Mouse (Mus musculus): ENCODE data around the gene Cbarp. TPM values are rescaled to one million over a fixed set of nuclear protein-coding genes. Genes with fewer than 3 reads are reported as not detected.

Cbarp gene
- polyA plus RNA-seq, 1 experiment from 2014 or later: 0.65 TPM

GRCm38 (mm10) chr10:80144159-80144558 lies 3.5 kb upstream of the Cbarp start:
- Histone ChIP-seq H3K4me1 (ENCODE audit: control insufficient read depth, low read depth, low read length) (peaks cover 74% of the 10 kb centered on the region), H3K4me2 (ENCODE audit: low read depth, low read length) (no peak overlapping the region), H3K36me3 (ENCODE audit: control insufficient read depth, insufficient read depth) (peaks cover 16% of the 10 kb centered on the region), H3K4me3 (ENCODE audit: low read depth, low read length) (no peak overlapping the region), H3K9me3 (replicated peaks; ENCODE audit: control insufficient read depth, low read length) (no peaks in the 10 kb centered on the region), H3K9ac (ENCODE audit: low read depth, low read length) (no peak overlapping the region), H3K27me3 (ENCODE audit: control insufficient read depth, insufficient read depth, low read depth, low read length) (peaks cover 13% of the 10 kb centered on the region), H3K27ac (ENCODE audit: low read length) (no peak overlapping the region)
- ATAC-seq (ENCODE audit: low read depth): no peak
- 85% methylated on average over 12 of the region's 12 CpGs for WGBS (ENCODE audit: insufficient replicate concordance)

GRCm38 (mm10) chr10:80143664-80144063 lies 3.0 kb upstream of the Cbarp start:
- H3K9ac ChIP-seq (ENCODE audit: low read depth, low read length): no peak overlapping the region
- H3K4me1 ChIP-seq (ENCODE audit: control insufficient read depth, low read depth, low read length): peaks cover 79% of the 10 kb centered on the region
- H3K9me3 ChIP-seq (replicated peaks; ENCODE audit: control insufficient read depth, low read length): no peaks in the 10 kb centered on the region
- peaks cover 16% of the 10 kb centered on the region for H3K36me3 ChIP-seq (ENCODE audit: control insufficient read depth, insufficient read depth)
- 0 out of 2 replicates have a peak overlapping the region, but pooled peaks have one; percentile 72 for H3K4me2 ChIP-seq (ENCODE audit: low read depth, low read length)
- H3K4me3 ChIP-seq (ENCODE audit: low read depth, low read length): no peak overlapping the region
- peaks cover 18% of the 10 kb centered on the region for H3K27me3 ChIP-seq (ENCODE audit: control insufficient read depth, insufficient read depth, low read depth, low read length)
- ATAC-seq (ENCODE audit: low read depth): no peak
- no peak overlapping the region for H3K27ac ChIP-seq (ENCODE audit: low read length)
- 85% methylated on average over 7 of the region's 7 CpGs for WGBS (ENCODE audit: insufficient replicate concordance)

- H3K9me3 ChIP-seq (replicated peaks; ENCODE audit: control insufficient read depth, low read length): no peaks in the 10 kb centered on the region
- under 1% methylated on average over 15 of the region's 15 CpGs for WGBS (ENCODE audit: insufficient replicate concordance)
- H3K4me1 ChIP-seq (ENCODE audit: control insufficient read depth, low read depth, low read length): peaks cover 81% of the 10 kb centered on the region
- peak overlapping the region; percentile 94 for H3K27ac ChIP-seq (ENCODE audit: low read length)
- H3K27me3 ChIP-seq (ENCODE audit: control insufficient read depth, insufficient read depth, low read depth, low read length): peaks cover 29% of the 10 kb centered on the region
- peak overlapping the region; percentile 72 for H3K4me2 ChIP-seq (ENCODE audit: low read depth, low read length)
- H3K9ac ChIP-seq (ENCODE audit: low read depth, low read length): peak overlapping the region; percentile 88
- peak; percentile 32 for ATAC-seq (ENCODE audit: low read depth)
- H3K36me3 ChIP-seq (ENCODE audit: control insufficient read depth, insufficient read depth): peaks cover 16% of the 10 kb centered on the region
- peak overlapping the region; percentile 75 for H3K4me3 ChIP-seq (ENCODE audit: low read depth, low read length)
Observed at GRCm38 (mm10) chr10:80142530-80142925, 1.9 kb upstream of the Cbarp start.

- ATAC-seq (ENCODE audit: low read depth): peak; percentile 88
- Histone ChIP-seq H3K4me2 (ENCODE audit: low read depth, low read length) (peak overlapping the region; percentile 72), H3K27ac (ENCODE audit: low read length) (peak overlapping the region; percentile 94), H3K9me3 (replicated peaks; ENCODE audit: control insufficient read depth, low read length) (no peaks in the 10 kb centered on the region), H3K4me3 (ENCODE audit: low read depth, low read length) (peak overlapping the region; percentile 75), H3K4me1 (ENCODE audit: control insufficient read depth, low read depth, low read length) (peaks cover 81% of the 10 kb centered on the region), H3K36me3 (ENCODE audit: control insufficient read depth, insufficient read depth) (peaks cover 16% of the 10 kb centered on the region), H3K27me3 (ENCODE audit: control insufficient read depth, insufficient read depth, low read depth, low read length) (peaks cover 35% of the 10 kb centered on the region), H3K9ac (ENCODE audit: low read depth, low read length) (peak overlapping the region; percentile 88)
- under 1% methylated on average over 43 of the region's 43 CpGs for WGBS (ENCODE audit: insufficient replicate concordance)
Observed at GRCm38 (mm10) chr10:80141786-80142529, 1.3 kb upstream of the Cbarp start.

GRCm38 (mm10) chr10:80141243-80141642 lies 608 bp upstream of the Cbarp start:
- peak; percentile 75 for ATAC-seq (ENCODE audit: low read depth)
- WGBS (ENCODE audit: insufficient replicate concordance): 0% methylated on average over 29 of the region's 29 CpGs

DNA sequence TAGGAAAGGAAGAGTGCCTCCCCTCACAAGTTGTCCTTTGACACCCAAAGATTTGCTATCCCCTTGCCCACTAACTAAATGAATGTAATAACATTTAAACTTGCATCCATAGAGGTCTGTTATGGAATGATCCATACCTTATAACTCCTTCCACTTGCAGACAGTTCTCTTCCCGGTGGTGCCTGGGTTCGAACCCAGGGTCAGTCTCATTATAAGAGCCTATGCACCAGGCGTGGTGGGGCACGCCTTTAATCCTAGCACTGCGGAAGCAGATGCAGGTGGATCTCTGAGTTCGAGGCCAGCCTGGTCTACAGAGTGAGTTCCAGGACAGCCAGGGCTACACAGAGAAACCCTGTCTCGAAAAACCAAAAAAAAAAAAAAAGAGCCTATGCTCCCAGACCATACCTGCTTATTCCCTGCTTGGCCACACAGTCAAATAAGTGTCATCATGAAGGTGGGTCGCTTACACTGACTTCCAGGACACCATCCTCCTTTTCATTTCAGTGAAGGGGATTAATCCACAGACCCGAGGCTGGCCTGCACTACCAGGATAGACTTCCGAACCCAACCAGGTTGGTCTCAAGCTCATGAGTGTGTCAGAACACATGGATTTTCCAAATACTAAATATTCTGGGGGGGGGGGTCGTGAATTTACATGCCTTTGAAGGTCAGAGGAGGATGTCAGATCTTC lies 515 bp downstream of the Cbarp start:
- H3K27ac ChIP-seq (ENCODE audit: low read length): no peak overlapping the region
- no peak for ATAC-seq (ENCODE audit: low read depth)
- 67% methylated on average over 11 of the region's 11 CpGs for WGBS (ENCODE audit: insufficient replicate concordance)
- H3K36me3 ChIP-seq (ENCODE audit: control insufficient read depth, insufficient read depth): peaks cover 13% of the 10 kb centered on the region
- peaks cover 52% of the 10 kb centered on the region for H3K27me3 ChIP-seq (ENCODE audit: control insufficient read depth, insufficient read depth, low read depth, low read length)
- no peaks in the 10 kb centered on the region for H3K9me3 ChIP-seq (replicated peaks; ENCODE audit: control insufficient read depth, low read length)
- peaks cover 67% of the 10 kb centered on the region for H3K4me1 ChIP-seq (ENCODE audit: control insufficient read depth, low read depth, low read length)
- H3K4me2 ChIP-seq (ENCODE audit: low read depth, low read length): 0 out of 2 replicates have a peak overlapping the region, but pooled peaks have one; percentile 93
- H3K4me3 ChIP-seq (ENCODE audit: low read depth, low read length): no peak overlapping the region
- H3K9ac ChIP-seq (ENCODE audit: low read depth, low read length): no peak overlapping the region

More at GRCm38 (mm10) chr10:80141243-80141642, 608 bp upstream of the Cbarp start:
- Histone ChIP-seq H3K9ac (ENCODE audit: low read depth, low read length) (peak overlapping the region; percentile 67), H3K4me3 (ENCODE audit: low read depth, low read length) (peak overlapping the region; percentile 75), H3K4me2 (ENCODE audit: low read depth, low read length) (peak overlapping the region; percentile 72), H3K9me3 (replicated peaks; ENCODE audit: control insufficient read depth, low read length) (no peaks in the 10 kb centered on the region), H3K27ac (ENCODE audit: low read length) (peak overlapping the region; percentile 87), H3K36me3 (ENCODE audit: control insufficient read depth, insufficient read depth) (peaks cover 16% of the 10 kb centered on the region), H3K4me1 (ENCODE audit: control insufficient read depth, low read depth, low read length) (peaks cover 78% of the 10 kb centered on the region), H3K27me3 (ENCODE audit: control insufficient read depth, insufficient read depth, low read depth, low read length) (peaks cover 42% of the 10 kb centered on the region)

DNA sequence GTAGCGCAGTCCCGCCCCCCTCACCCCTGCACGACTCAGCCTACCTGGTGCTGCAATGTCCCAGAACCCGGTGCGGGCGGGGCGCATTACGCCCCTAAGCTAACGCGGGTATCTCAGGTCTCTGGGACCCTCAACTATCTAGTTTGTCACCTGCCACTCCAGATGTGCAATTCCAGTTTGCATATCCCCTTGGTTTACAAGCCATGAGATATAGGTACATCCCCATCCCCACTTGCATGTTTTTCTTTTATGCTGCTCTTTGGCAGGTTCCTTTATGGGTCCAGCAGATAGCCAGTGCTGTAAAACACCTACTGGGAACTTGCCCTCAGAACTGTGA lies 1.2 kb downstream of the Cbarp start:
- ATAC-seq (ENCODE audit: low read depth): no peak
- peaks cover 54% of the 10 kb centered on the region for H3K27me3 ChIP-seq (ENCODE audit: control insufficient read depth, insufficient read depth, low read depth, low read length)
- H3K27ac ChIP-seq (ENCODE audit: low read length): no peak overlapping the region
- peak overlapping the region; percentile 63 for H3K4me3 ChIP-seq (ENCODE audit: low read depth, low read length)
- WGBS (ENCODE audit: insufficient replicate concordance): under 1% methylated on average over 9 of the region's 10 CpGs
- peak overlapping the region; percentile 56 for H3K9ac ChIP-seq (ENCODE audit: low read depth, low read length)
- peaks cover 64% of the 10 kb centered on the region for H3K4me1 ChIP-seq (ENCODE audit: control insufficient read depth, low read depth, low read length)
- H3K36me3 ChIP-seq (ENCODE audit: control insufficient read depth, insufficient read depth): peaks cover 6% of the 10 kb centered on the region
- H3K4me2 ChIP-seq (ENCODE audit: low read depth, low read length): peak overlapping the region; percentile 93
- H3K9me3 ChIP-seq (replicated peaks; ENCODE audit: control insufficient read depth, low read length): no peaks in the 10 kb centered on the region

- Histone ChIP-seq H3K4me2 (ENCODE audit: low read depth, low read length) (peak within 1 kb of the TSS; percentile 93), H3K27ac (ENCODE audit: low read length) (0 out of 2 replicates have a peak within 1 kb of the TSS, but pooled peaks have one; percentile 11), H3K9me3 (replicated peaks; ENCODE audit: control insufficient read depth, low read length) (no peaks in the 10 kb centered on the region), H3K36me3 (ENCODE audit: control insufficient read depth, insufficient read depth) (peaks cover under 1% of the 10 kb centered on the region; the same call in 1 of the 2 replicates), H3K4me3 (ENCODE audit: low read depth, low read length) (peak within 1 kb of the TSS; percentile 63), H3K4me1 (ENCODE audit: control insufficient read depth, low read depth, low read length) (peaks cover 61% of the 10 kb centered on the region), H3K9ac (ENCODE audit: low read depth, low read length) (peak within 1 kb of the TSS; percentile 56), H3K27me3 (ENCODE audit: control insufficient read depth, insufficient read depth, low read depth, low read length) (peaks cover 54% of the 10 kb centered on the region)
- WGBS (ENCODE audit: insufficient replicate concordance): under 1% methylated on average over 87 of the region's 94 CpGs
- peak; percentile 1; the same call in 1 of the 2 replicates for ATAC-seq (ENCODE audit: low read depth)
Observed at GRCm38 (mm10) chr10:80138553-80139438, 1.8 kb downstream of the Cbarp start, which contains the start of gene Atp5d. Atp5d (plus strand) TSS chr10:80138632.

Data from liver, embryonic 16.5 days (tissue).